Mouse (Mus musculus): ENCODE data around the gene Tomm34.
"Not testable (repeated sequence)": the region's sequence is repeated elsewhere in the genome, so short reads cannot be mapped to it uniquely, and the experiment has no call there.

The Tomm34 gene

GRCm38 (mm10) chr2:164076874-164077425 is 6.0 kb upstream of the Tomm34 start:
- no peak for DNase-seq (ENCODE audit: low spot score in 2 of 2)

GRCm38 (mm10) chr2:164075088-164075487 is 4.1 kb upstream of the Tomm34 start:
- DNase-seq (ENCODE audit: low spot score in 2 of 2), result peak; percentile 29 to 60

- peak; percentile 95 to 99 for DNase-seq (ENCODE audit: low spot score in 2 of 2)
These were observed 3.1 kb upstream of the Tomm34 start for GRCm38 (mm10) chr2:164073918-164074578.

GRCm38 (mm10) chr2:164073120-164073519 is 2.2 kb upstream of the Tomm34 start:
- DNase-seq (ENCODE audit: low spot score in 2 of 2), result no peak

GRCm38 (mm10) chr2:164072109-164072508 is 1.1 kb upstream of the Tomm34 start:
- DNase-seq (ENCODE audit: low spot score in 2 of 2), result no peak

GRCm38 (mm10) chr2:164071437-164071820 is 460 bp upstream of the Tomm34 start:
- DNase-seq (ENCODE audit: low spot score in 2 of 2), result not testable (repeated sequence)

GRCm38 (mm10) chr2:164070142-164070764 is 716 bp downstream of the Tomm34 start, which contains the start of gene Stk4:
Gene Stk4 (plus strand): TSS chr2:164070322.
- peak in 1 of 2 experiments; percentile 57 for DNase-seq (ENCODE audit: low spot score in 2 of 2)

- no peak for DNase-seq (ENCODE audit: low spot score in 2 of 2)
These were observed 11.2 kb downstream of the Tomm34 start for GRCm38 (mm10) chr2:164059634-164060235.

- DNase-seq (ENCODE audit: low spot score in 2 of 2), result no peak
These were observed 16.3 kb downstream of the Tomm34 start for GRCm38 (mm10) chr2:164054671-164055070.

DNA sequence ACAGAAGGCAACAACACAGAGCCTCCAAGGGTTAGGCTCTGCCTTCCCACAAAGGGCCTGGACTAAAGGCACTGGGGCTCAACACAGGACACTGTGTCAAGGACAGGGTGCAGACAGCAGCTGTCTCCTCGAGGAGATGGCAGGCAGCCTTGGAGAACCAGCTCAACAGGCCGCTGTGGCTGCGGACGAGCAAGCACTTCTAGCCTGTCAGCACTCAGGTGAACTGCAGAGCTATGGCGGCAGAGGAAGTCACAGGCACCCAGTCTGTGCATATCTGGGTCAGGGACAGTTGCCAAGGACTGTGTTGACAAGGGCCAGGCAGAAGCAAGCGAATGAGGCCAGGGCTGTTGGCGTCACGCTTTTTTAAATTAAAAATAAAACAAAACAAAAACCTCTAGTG is 17.2 kb downstream of the Tomm34 start:
- DNase-seq (ENCODE audit: low spot score in 2 of 2), result no peak

DNA sequence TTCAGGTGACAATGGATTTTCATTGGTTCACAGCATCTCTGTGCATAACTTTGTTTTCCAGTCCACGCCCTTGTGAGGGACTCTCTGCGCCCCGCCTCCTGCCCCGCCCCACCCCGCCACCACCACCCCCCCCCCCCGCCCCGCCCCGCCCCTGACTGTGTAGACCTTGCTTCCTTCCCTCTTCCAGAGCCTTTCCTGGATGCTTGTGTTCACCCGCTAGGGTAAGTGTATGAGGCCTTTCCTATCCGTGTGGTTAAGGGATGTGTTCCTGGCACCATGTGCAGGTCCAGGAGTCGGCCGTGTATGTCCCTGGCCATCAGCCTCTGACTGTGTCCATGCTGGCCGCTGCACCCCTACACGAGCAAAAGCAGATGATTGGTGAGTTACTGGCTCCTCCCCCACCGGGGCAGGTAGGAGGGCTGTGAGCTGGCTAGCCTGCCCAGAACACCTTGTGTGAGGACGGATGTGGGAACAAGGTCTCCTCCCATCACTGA is 23.7 kb downstream of the Tomm34 start:
- DNase-seq (ENCODE audit: low spot score in 2 of 2), result peak; percentile 37 to 53

GRCm38 (mm10) chr2:164041523-164041922 is 29.4 kb downstream of the Tomm34 start:
- no peak for DNase-seq (ENCODE audit: low spot score in 2 of 2)

DNA sequence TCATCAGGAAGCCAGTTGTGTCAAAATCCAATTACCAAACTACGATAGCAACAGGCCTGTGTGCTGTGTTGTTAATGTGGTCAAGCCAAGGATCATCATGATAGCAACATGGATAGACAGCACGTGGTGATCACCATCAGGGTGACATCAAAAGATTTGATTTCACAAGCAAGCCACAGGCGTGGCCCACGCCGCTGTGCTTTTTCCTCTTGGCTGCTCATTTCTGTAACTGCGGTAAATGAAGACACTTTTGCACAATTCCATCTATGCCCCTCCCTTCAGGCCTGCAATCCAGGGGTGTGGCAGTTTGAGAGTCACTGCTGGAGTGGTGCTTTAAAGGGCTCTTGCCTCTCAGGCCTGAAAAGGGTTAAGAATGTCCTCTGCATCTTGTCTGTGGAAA is 30.0 kb downstream of the Tomm34 start:
- DNase-seq (ENCODE audit: low spot score in 2 of 2), result no peak

DNA sequence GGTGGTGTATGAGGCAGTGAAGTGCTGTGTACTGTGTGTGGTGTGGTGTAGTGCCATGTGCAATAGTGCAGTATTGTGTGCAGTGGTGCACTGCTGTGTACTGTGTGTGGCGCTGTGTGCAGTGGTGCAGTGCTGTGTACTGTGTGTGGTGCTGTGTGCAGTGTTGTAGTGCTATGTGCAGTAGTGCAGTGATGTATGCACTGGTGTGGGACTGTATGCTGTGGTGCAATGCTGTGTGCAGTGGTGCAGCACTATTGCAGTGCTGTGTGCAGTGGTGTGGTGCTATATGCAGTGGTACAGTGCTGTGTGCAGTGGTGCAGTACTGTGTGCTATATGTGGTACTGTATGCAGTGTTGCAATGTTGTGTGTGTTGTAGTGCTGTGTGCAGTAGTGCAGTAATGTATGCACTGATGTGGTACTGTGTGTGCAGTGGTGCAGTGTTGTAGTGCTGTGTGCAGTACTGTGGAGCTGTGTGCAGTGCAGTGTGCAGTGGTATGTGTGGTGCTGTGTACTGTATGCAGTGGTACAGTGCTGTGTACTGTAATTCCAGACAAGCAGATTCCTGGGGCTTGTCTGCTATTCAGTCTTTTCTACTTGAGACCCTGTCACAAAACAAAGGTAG is 32.5 kb downstream of the Tomm34 start:
- no peak for DNase-seq (ENCODE audit: low spot score in 2 of 2)

GRCm38 (mm10) chr2:164036520-164037019 is 34.4 kb downstream of the Tomm34 start:
- no peak for DNase-seq (ENCODE audit: low spot score in 2 of 2)

DNA sequence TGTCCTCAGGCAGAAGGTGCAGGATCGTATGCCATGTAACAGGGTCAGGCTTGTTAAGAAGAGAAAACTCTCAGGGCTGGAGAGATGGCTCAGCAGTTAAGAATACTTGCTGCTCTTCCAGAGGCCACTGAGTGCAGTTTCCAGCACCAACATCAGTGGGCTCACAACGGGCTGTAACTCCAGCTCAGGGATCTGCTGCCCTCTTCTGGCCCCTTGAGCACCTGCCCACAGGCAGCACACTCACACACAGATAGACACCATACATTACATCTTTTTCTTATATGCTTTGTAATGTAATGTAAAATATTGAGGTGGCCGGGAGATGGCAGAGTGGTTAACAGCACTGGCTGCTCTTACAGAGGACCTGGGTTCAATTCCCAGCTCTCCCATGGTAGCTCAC is 38.0 kb downstream of the Tomm34 start:
- DNase-seq (ENCODE audit: low spot score in 2 of 2), result no peak

GRCm38 (mm10) chr2:164031147-164031546 is 39.8 kb downstream of the Tomm34 start:
- DNase-seq (ENCODE audit: low spot score in 2 of 2), result no peak

DNA sequence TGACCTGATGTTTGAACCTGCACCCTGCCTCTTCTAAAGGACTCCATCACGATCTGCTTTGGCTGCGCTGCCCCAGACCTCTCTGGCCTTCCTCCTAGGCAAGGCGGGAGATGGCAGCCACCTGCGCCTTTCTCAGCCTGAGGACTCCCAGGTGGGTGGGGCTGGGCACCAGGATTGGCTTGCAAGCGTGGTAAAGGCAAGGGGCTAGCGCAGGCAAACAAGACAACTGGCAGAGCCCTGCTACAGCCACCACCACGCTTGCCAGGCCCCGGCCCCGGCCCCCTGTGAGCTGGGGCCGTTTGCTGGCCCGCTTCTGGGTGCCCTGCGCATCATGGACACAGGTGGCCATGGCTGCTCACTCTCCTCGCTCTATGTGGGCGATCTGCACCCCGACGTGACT is 45.8 kb downstream of the Tomm34 start, which contains the start of gene Pabpc1l:
Gene Pabpc1l (plus strand): TSS at position 301 of the 400 bp plus-strand sequence.
- DNase-seq (ENCODE audit: low spot score in 2 of 2), result no peak

GRCm38 (mm10) chr2:164022104-164022503 is 48.9 kb downstream of the Tomm34 start:
- DNase-seq (ENCODE audit: low spot score in 2 of 2), result no peak

DNA sequence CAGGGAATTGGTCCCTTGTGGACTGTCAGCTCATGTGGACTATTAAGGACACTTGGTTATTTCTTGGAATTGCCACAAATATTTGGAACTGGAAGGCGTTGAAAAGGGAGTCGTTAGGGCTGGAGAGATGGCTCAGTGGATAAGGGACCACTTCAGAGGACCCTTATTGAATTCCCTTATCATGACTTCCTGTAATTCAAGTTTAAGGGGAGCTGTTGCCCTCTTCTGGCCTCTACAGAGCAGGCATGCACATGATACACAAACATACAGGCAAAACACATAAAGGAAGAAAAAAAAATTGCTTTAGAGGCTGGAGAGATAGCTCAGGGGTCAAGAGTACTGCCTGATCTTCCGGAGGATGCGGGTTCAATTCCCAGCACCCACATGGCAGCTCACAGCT is 51.0 kb downstream of the Tomm34 start:
- no peak for DNase-seq (ENCODE audit: low spot score in 2 of 2)

- DNase-seq (ENCODE audit: low spot score in 2 of 2), result no peak
These were observed 52.1 kb downstream of the Tomm34 start for GRCm38 (mm10) chr2:164018910-164019309.

GRCm38 (mm10) chr2:164015304-164015703 is 55.7 kb downstream of the Tomm34 start:
- DNase-seq (ENCODE audit: low spot score in 2 of 2), result no peak

Measured in spleen, postnatal 10 days (tissue).